Mouse (Mus musculus) colon, adult 2 months (tissue): ENCODE measurements around the gene Nbdy. TPM values are rescaled to one million over a fixed set of nuclear protein-coding genes. Genes with fewer than 3 reads are reported as not detected.

Source experiments
- polyA plus RNA-seq: library from polyadenylated mRNA; depleted of rRNA; stranded (reverse); fragments of >200 nt; gene quantifications from 2 replicates; pipeline ENCODE4 v1.2.3, GENCODE M21; 2012; rRNA removed

Nbdy gene
- 21.1 and 23.3 TPM in 2 replicates for polyA plus RNA-seq

DNA sequence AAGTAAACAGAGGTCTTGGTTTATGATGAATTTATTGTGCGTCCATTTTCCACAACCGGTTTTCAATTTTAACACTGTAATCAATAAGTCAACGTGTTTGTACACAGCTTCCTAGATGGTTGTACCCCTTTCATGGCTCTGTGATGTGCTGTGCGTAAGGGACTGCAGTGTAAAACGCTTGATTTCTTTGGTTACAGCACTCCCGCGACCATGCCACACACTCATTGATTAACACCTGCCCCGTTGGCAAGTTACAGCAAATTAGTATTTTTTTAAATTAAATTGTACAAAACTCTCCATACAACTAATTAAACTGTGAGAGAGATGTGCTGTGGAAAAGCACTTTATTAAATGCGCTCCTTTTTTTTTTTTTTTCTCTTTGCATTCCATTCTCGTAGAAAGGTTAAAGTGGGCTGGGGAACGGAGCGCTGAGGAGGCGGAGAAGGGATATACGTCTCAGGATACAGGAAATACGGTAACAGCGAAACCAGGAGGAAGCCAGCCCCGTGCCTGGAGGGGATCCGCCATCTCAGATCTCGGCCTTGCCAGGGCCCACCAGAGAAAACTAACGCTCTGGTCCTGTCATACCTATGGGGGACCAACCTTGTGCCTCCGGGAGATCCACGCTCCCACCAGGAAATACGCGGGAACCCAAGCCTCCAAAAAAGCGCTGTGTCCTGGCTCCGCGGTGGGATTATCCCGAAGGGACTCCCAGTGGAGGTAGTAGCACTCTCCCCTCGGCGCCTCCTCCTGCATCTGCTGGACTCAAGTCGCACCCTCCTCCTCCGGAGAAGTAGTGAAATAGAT lies at the start of gene Nbdy:
Nbdy (plus strand) TSS at position 481 of the 807 bp plus-strand sequence.

GRCm38 (mm10) chrX:153695782-153696395 lies 27.5 kb upstream of the Nbdy start, which contains the start of gene Kctd12b:
Kctd12b (minus strand) TSS chrX:153696391.

Other genes with a start within 250 kb of the Nbdy start
- 27.4 and 32.0 TPM in 2 replicates for gene Ubqln2, start 225.4 kb upstream of the Nbdy start, polyA plus RNA-seq
- gene Cypt3, start 165.0 kb upstream of the Nbdy start, polyA plus RNA-seq, result not detected in 2 replicates
- 0.56 and 0.73 TPM in 2 replicates for gene Kctd12b, start 27.2 kb upstream of the Nbdy start, polyA plus RNA-seq
- 0.57 and 0.82 TPM in 2 replicates for gene Spin2c, start 108.6 kb downstream of the Nbdy start, polyA plus RNA-seq